Mouse (Mus musculus) frontal cortex, postnatal 36 days (tissue): Measurements from ENCODE around the gene Nfatc4.

Experiments used
- DNase-seq, 2 experiments: peaks; one replicate each; pipeline ENCODE4 v3.0.0; 2022; ENCODE audit warnings: low spot score in 2 of 2

The Nfatc4 gene

DNA sequence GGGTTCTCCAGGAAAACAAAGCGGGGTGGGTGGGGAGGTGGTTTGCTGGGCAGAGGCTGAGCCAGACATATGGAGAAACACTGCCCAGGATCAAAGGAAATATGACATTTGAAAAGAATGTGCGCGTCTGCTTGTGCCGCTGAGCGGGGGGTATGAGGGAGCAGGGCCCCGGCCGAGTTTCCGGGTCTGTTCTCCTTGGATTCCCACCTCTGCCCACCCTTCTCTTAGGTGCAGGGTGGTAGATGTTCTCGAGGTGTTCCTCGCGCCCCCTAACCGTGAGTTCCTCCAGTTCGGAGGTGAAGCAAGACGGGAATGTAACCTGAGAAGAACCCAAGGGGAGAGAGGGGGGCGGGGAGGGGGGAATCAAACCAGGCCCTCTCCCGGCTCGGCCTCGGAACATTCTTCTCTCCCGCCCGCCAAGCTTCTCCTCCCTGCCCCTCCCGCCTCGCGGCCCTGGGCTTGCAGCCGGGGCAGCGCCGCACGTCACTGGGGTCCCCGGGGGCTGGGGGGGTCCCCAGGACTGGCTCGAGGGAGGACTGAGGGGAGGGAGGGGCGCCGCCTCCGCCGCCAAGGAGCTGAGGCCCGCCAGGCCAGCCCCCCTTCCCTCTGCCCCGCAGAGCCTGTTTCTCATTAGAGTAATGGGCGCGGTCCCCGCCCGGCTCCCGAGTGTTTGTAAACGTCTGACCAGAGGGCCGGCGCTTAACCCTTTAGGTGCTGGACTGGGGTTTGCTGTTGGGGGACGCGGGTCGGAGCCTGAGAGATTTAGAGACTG, at the start of gene Nfatc4:
Gene Nfatc4 (plus strand): TSS at position 154 of the 772 bp plus-strand sequence.
- no peak for DNase-seq

DNA sequence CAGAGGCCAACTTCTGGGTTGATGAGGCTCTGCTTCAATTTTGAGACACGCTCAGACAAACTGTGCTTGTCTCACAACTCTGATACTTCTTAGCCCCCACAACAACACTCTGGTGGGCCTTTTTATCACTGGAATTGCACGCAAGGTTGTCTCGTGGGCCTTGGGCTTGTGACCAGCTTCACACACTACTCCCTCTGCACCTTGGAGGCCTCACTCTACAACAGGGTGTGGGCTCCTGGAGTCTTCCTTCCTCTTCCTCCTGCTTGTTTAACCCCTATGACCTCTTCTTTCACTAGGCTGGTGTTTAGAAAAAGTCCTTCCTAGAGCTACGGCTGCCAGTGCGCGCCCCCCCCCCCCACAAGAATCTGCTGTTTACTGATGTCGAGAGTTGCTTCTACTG, 46.2 kb upstream of the Nfatc4 start:
- no peak for DNase-seq

DNA sequence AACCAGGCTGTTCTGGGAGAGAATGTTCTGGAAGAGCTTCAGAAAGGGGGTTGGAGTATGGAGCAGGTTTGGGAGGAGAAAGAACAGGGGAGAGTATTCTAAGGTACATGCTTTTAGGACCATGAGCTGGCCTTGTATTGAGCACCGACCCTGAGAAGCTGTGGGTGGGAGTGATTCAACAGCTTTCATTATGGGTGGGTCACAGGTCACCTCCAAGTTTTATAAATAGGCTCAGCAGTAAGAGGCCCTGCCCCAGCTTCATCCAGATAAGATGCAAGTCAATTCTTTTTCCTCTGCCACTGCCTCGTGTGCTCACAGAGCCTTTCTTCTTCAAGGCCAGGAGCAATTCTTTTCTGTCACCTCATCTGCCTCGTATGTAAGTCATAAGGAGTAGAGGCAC, 45.8 kb upstream of the Nfatc4 start:
- no peak for DNase-seq

DNA sequence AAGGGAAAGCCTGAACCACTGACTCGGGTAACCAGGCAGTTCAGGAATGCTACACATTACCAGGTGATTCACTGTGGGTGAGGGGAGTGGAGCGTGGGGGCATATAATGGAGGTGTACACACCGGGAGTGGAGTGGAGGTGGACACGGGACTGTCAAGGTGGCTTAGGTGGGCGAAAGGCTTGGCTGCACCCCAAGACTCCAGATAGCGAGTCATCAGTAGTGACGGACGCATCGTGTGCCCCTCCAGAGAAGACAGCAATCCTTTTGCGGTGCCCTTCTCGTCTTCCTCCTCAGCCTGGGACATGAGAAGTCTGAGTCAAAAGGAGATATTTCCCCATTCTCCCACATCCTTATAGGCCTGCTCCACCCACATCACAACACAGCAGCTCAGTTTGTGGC, 45.1 kb upstream of the Nfatc4 start:
- no peak for DNase-seq

DNA sequence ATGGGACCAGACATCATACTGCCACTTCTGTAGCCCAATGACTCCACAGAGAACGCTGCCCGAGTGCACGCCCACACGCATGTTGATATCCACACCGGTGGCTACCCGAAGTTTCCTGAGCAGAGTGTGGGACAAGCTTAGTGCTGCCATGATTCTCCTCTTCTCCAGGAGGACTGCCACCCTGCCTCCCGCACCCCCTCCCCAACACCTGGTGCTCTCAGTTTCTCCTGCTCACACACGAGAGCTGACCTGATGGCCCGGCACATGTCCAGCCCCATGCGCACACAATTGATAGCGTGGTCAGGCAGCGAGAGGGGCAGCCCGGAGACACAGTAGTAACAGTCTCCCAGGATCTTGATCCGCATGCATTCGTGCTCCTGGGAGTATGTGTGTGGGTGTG, 44.3 kb upstream of the Nfatc4 start:
- DNase-seq = no peak

DNA sequence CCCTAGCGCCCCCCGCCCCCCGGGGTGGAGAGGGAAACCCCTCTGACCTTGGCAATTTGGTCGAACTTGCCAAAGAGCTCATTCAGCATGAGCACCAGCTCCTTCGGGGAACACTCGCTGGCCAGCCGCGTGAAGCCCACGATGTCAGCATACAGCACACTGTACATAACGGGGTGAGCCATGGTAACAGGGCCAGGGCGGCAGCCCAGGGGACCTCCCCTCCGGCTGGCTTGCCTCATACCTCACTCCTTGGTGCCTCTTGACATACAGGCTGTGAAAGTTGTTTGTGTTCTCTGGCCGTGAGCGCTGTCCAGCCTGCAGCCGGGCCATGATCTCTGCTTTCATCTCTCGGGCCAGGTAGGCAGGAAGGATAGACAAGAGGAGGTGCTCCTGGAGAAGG, 43.3 kb upstream of the Nfatc4 start:
- DNase-seq = no peak

DNA sequence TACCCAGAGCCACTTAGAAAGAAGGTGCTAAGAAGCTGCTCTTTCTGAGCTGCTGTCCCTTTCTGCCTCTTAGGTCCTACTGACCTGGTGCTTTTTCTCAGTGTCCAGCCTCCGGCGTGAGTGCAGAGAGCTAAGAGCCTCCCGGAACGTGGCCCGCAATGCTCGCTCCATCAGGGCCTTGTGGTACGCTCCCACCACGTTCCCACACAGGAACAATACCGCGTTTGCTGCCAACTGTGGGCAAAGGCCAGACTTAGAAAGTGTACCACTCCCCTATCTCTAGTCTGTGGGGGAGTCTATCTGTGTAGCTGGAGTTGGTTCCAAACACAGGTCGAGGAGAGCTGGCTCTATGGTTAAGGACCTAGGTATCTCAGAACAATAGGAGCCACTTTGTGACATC, 42.2 kb upstream of the Nfatc4 start:
- no peak for DNase-seq

DNA sequence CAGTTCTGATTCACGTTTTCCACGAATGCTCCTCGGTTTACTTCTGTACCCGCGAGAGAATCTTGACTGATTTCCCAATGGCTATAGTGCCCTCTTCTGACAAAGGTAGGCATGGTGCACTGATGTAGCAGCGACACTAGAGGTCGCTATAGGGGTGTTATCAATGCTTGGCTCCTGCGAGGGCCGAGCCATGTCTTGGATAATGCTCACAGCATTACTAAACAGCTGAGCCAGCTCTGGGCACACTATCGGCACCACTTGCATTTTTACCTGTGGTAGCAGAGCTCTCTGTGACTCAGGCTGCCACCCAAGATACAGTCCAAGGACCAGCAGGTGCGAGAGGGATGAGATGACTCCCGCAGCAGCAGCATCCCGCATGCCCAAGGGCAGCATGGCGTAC, 41.6 kb upstream of the Nfatc4 start:
- peak in 1 of 2 experiments; percentile 57 for DNase-seq

DNA sequence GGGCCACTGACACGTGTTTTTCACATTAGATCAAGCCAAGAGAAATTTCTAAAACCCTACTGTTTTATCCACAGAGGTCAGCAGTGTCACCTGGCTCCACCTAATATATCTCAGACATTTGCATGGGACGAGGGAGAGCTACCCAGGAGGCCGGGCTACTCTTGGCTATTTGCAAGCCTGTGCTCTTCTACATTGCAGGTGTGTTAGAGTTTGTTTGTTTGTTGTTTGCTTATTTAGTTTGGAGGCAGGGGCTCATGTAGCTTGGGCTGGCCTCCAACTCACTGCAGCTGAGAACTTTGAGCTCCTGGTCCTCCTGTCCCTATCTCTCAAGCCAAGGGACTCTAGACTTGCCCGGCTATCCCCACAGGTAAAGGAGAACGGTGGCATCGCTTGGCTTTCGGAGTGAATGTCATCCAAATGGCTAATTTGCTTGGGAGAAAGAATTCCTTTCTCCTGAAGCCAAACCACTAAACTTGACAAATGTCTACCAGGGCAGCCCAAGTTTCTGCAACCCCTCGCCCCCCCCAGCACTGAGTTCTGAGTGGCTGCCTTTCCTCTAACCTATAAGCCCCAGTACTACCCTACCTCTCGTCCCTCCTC, 40.5 kb upstream of the Nfatc4 start:
- DNase-seq = no peak

DNA sequence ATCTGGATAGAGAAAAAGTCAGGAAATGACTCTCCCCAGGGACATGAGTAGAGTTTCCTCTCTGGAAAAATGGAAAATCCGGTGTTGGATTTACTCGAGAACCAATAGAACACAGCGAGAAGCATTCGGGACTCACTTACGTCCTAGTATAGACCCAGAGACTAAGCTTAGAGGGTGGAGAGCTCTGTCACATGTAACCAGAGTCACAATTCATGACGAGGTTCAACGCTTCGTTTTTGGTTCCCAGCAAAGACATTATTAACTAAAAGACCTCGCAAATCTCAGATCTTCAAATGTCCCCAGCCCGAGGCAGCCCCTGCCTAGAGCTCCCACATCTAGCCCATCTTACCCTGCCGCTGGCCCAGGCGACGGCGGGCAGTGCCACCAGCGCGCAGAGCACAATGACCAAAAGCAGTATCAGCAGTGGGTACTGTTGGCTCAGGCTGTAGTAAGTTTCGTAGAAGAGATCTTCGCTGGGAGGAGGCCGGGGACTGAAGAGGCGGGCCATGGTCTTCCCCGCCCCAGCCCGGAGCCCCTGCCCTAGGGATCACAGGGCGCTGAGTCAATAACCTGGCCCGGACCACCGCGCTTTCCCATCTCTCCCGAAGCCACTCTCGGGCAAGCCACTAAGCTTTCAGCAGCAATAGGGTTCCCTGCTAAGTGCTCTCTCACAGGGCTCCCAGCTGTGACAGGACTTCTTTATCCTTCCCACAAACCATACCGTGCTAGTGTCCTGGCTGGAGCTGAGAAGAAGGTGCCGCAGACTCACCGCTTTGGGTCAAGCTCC, 39.6 kb upstream of the Nfatc4 start:
- DNase-seq = no peak

DNA sequence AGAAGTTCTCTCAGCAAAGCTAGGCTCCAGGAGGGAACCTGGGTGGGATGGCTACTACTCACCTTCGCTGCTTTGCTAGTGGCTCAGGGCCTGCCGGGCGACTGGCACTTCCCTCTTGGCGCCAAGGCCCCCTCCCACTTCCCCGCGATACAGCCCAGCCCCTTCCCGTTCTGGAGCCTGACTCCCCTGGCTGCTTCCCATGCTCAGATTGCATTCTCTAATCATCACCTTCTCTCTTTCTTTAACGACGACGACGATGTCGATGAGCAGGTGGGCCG, 39.0 kb upstream of the Nfatc4 start, which contains the start of gene Adcy4:
Gene Adcy4 (minus strand): TSS at position 138 of the 278 bp plus-strand sequence.
- DNase-seq = no peak

DNA sequence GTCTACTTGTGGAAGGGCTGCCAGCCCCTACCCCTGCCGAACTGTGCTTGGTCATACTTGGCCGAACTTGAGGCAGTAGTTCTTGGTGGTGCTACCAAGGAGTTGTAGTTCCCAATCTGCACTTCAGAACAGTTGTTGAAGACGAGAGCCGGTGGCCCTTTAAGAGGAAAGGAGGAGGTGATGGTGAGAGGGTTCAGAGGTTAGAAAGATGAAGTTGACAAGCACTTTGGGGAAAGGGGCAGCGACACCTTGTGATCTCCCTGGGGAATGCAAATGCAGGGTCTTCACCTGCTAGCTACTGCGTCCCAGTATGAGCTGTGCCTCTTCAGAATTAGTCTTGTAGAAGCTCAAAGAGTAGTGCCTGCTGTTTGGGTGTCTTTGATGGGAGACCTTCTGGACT, 37.7 kb upstream of the Nfatc4 start:
- no peak for DNase-seq

DNA sequence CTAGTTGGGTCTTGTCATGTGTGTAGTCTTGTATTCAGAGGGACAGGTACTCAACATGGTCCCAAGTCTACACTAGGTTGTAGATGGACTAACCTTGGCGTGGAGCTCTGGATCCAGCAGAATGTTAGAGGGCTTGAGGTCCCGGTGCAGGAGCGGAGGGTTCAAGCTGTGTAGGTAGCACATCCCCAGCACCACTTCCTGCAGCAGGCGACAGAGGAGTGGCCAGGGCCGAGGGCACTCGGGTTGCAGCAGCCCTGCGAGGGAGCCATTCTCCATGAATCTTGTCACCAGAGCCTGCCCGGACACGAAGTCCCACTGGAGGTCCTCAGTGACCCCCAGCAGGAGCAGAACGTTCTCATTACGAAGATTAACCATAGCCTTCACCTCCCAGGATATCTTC, 35.2 kb upstream of the Nfatc4 start:
- no peak for DNase-seq

DNA sequence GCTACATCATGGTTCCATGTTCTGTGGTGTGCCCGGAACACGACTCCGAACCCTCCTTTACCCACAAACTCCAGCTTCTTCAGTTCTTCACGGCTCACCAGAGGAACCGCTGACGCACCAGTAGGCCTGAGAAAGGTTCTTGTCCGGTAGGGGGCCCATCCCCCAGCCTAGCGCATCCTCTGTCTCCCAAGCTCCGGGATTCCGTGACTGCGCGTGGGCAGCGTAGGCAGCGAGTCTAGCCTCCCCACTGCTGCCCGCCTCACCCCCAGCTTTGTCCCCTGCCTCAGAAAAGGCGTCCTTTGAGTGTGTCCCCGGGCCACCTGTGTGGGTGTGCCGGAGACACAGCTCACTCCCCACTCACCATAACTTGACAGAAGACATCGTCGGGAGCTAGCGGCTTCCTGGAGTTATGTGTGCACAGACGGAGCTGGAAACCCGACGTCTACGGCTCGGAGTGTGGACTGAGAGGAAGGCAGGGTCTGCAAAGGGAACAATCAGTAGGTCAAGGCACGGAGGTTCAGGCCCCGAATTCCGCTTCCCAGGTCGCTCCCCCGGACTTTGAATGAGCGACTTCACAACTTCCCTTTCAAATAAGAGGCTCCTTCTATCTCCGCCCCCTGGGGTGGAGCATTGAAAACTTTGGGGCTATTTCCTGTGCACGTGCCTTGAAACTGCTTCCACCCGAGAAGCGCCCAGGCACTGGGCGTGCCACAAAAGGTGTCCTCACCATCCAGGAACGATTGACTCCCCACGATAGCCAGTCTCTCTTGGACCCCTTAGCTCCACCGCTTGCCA, 34.5 kb upstream of the Nfatc4 start, which contains the start of gene Ripk3:
Gene Ripk3 (minus strand): TSS at position 610 of the 795 bp plus-strand sequence.
- no peak for DNase-seq

DNA sequence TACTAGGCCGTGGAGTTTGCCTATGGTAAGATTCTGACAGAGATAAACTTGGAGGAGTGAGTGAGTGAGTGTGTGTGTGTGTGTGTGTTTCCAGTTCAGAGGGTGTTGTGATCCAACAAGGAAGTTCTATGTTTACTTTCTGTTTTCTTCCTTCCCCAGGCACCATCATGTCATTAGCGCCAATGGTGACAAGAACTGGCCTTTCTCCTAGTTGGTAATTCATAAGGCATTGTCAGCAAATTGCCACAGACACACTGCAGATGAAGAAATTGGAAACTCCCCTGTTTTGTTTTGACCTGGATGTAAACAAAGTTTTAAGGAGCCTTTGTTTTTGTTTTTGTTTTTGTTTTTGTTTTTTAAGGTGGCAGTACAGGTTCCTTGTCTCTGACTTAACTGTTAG, 29.5 kb upstream of the Nfatc4 start:
- DNase-seq = no peak

DNA sequence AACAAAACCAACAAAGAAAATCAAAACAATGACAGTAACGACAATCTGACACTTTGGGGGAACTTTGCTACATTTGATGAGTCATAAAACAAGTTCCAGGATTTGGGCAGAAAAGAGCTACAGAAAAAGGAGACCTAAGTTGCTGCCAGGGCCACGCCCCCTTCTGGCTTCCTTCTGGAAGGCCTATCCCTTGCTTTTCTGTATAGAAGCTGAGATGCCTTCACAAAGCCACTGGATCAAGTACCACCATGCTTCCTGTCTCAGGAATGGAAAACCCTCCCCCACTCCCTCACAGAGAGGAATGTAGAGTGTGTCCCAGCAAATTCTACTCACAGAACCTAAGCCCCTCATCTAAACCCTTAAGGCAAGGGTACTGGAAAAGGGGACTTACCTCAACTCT, 29.0 kb upstream of the Nfatc4 start:
- DNase-seq = no peak

DNA sequence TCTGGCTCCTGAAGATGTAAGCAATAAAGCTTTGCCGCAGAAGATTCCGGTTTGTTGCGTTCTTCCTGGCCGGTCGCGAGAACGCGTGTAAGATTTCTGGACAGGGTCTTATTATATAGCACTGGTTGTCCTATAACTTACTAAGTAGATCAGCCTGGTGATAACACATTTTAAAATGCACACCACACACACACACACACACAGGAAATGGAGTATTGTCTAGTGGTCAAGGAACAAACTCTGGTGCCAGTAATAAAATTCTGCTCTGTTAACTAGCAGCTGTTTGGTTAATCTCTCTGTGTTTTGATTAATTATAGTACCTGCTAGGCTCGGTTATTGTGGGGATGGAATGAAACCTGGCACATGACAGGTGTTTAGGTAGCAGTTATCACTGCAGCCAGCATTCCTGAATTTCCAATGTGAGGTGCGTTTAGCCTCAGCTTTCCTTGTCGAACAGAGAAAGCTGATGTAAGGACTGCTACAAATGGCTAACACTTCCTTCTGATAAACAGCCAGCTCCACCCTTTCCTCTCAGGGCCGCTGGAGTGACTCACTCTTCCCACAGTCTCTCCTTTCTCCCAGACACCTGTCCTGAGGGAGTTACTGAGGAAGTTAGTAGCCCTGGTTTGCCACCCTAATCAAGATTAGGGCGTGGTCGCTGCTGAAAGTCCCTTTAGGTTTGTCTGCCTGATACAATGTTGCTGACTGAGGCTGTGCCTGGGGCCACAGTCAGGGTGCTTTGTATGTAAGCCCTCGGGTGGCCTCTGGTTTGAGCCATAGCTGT, 27.4 kb upstream of the Nfatc4 start:
- DNase-seq = no peak

DNA sequence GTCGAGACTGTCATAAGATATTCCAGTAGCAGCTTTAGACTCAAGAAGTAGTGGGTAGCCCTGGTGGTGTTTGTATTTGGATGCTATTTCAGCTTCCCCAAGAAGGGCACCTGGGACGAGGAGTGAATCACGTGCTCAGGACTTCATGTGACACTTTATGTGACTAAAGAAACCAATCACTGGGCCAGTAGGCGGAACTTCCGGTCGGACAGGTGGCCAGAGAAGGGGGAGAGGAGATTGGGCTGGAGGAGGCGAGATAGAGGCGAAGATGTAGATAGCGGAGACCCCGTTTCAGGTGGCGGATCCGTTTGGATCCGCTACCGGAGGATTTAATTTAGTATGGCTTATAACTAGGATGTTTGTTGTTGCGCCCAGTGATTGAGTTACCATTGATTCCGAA, 8.1 kb upstream of the Nfatc4 start:
- DNase-seq = peak in 1 of 2 experiments; percentile 51

DNA sequence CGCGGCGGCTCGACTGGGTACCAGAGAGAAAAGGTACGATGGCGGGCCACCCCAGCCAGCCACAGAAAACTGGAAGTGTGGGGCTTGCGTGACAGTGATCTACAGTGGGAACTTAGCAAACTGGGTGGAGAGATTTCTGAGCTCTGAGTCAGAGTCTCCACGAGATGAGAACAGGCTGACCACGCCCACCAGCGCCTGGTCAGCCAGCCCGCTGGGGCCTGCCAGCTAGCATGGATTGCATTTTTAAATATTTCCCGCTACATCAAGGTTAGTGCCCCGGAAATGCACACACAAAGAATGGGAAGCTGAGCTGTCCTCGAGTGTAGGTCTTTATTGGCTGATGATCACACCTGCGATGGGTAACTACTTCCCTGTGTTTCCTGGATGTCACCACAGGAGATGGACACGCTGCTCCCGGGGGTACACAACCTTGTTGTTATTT, 7.6 kb upstream of the Nfatc4 start:
- DNase-seq = no peak

DNA sequence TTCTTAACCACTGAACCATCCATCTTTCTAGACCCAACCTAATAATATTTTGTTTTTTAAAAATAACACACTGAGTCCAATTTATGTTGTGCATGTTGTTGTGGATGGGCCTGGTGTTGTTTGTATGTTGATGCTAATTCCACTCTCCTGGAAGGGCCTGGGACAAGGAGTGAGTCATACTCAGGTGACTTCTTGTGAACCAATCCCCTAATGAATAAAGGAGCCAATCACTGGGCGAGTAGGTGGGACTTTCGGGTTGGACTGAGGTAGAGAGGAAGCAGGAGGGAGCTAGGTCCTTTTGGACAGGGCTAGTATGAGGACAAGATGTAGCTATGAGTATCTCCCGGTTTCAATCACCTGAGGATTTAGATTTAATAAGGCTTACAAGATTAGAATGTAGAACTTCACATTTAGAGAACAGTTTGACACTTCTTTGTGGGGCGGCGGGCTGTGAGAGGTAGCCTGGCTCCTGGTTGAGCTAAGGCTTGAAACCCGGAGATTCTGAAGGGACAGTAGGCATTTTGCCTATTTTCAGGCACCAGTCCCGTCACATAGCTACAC, 3.0 kb upstream of the Nfatc4 start:
- DNase-seq = no peak

DNA sequence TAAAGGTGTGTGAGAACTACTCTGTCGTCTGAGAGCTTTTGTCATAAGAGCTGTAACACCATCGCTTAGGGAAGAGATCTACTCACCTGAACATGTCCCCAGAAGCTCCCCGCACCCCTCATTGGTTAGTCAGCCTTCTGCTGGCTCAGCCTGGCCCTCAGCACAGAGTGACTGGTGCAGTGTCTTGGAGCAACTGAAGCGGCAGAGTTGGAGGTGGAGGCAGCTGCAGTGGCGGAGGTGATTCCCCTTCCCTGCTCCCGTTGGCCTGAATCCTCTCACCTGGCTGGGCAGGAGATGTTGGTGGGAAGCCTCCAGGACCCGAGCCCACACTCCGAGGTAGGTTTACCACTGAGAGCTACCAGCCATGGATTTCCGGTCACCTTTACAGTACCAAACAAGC, 2.4 kb upstream of the Nfatc4 start:
- no peak for DNase-seq
